Mouse (Mus musculus): ENCODE data around the gene Stk32b. TPM values are rescaled to one million over a fixed set of nuclear protein-coding genes. Genes with fewer than 3 reads are reported as not detected.

Gene Stk32b
- polyA plus RNA-seq, 1 experiment from 2014 or later: 3.1 TPM

DNA sequence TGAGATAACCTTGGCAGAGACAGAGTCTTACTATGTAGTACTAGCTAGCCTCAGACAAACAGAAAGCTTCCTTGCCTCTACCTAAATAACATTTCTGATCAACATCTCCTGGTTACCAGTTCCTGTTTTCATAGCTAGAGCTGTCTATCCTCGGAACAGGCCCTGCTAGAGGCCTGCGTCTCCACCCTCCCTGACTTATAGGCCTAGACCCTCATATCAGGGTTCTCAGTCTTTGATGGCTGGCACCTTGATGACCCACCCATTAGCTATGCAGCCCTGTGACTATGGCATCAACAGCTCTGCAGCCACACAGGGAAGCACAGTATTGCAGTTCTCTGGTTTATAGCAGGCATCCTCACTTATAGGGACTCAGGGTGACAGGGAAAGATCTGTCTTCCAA, 259.1 kb downstream of the Stk32b start:
- no peak overlapping the region for H3K4me2 ChIP-seq (replicated peaks; ENCODE audit: low read depth)
- ATAC-seq (ENCODE audit: low FRiP score, low TSS enrichment): no peak

DNA sequence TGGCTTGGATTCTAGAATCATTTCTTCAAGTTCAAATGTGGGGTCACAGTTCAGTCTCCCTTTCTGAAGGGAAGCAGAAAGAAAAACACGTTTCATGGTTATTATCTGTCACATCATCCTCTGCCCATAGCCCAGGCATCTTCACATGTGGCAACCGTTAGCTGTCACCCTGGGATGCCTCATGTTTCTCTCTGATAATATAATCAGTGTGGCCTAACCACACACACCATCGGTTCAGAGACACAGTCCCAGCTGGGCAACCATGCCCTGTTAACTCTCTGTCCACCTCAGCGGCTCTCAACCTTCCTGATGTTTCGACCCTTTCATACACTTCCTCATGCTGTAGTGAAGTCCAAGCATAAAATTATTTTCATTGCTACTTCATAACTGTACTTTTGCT, 259.8 kb downstream of the Stk32b start:
- WGBS: 78% methylated on average over 5 of the region's 5 CpGs
- no peak overlapping the region for H3K4me2 ChIP-seq (replicated peaks; ENCODE audit: low read depth)
- no peak overlapping the region for H3K4me3 ChIP-seq (ENCODE audit: low read depth, low read length)
- H3K9ac ChIP-seq (ENCODE audit: low read length): no peak overlapping the region
- DNase-seq (ENCODE audit: low spot score): no peak
- no peak for TF ChIP-seq EP300 (optimal IDR thresholded peaks at IDR 0.05)
- TF ChIP-seq CTCF (IDR thresholded peaks at IDR 0.05; ENCODE audit: low read depth): no peak
- H3K36me3 ChIP-seq (ENCODE audit: control insufficient read depth, insufficient read depth, low read length): no peaks in the 10 kb centered on the region
- no peak overlapping the region for H3K27ac ChIP-seq (replicated peaks)
- no peaks in the 10 kb centered on the region for H3K27me3 ChIP-seq (ENCODE audit: control insufficient read depth, insufficient read depth, low read length)
- no peak for ATAC-seq (ENCODE audit: low FRiP score, low TSS enrichment)
- H3K4me1 ChIP-seq (replicated peaks; ENCODE audit: control insufficient read depth, insufficient read depth): no peaks in the 10 kb centered on the region
- no peaks in the 10 kb centered on the region for H3K9me3 ChIP-seq (ENCODE audit: control insufficient read depth, low read length)

More for the DNA sequence above, 259.1 kb downstream of the Stk32b start:
- no peak overlapping the region for H3K9ac ChIP-seq (ENCODE audit: low read length)
- WGBS: 79% methylated on average over 2 of the region's 2 CpGs
- no peaks in the 10 kb centered on the region for H3K9me3 ChIP-seq (ENCODE audit: control insufficient read depth, low read length)
- H3K4me3 ChIP-seq (ENCODE audit: low read depth, low read length): no peak overlapping the region
- H3K27ac ChIP-seq (replicated peaks): no peak overlapping the region
- DNase-seq (ENCODE audit: low spot score): no peak
- no peaks in the 10 kb centered on the region for H3K36me3 ChIP-seq (ENCODE audit: control insufficient read depth, insufficient read depth, low read length)
- H3K4me1 ChIP-seq (replicated peaks; ENCODE audit: control insufficient read depth, insufficient read depth): no peaks in the 10 kb centered on the region
- TF ChIP-seq EP300 (optimal IDR thresholded peaks at IDR 0.05): no peak
- TF ChIP-seq CTCF (IDR thresholded peaks at IDR 0.05; ENCODE audit: low read depth): no peak
- H3K27me3 ChIP-seq (ENCODE audit: control insufficient read depth, insufficient read depth, low read length): no peaks in the 10 kb centered on the region

DNA sequence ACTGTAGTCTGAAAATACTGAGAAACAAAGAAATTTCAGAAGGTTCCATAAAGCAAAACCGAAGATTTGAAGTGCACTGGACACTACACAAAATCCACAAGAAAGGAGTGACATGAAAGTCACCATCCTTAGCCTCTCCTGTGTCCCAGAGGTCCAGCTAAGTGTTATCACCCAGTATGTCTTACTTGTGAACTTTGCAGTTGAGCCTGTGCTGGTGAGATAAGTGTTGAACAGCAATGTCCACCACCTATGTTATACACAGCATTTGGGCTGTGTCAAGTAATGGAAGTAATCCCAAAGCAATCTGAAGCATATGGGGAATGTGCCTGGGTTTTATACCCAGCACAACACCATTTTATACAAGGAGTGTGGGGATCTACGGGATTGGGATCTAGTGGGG, 260.4 kb downstream of the Stk32b start:
- no peaks in the 10 kb centered on the region for H3K27me3 ChIP-seq (ENCODE audit: control insufficient read depth, insufficient read depth, low read length)
- TF ChIP-seq EP300 (optimal IDR thresholded peaks at IDR 0.05): no peak
- no peak overlapping the region for H3K4me3 ChIP-seq (ENCODE audit: low read depth, low read length)
- H3K4me1 ChIP-seq (replicated peaks; ENCODE audit: control insufficient read depth, insufficient read depth): no peaks in the 10 kb centered on the region
- no peak overlapping the region for H3K9ac ChIP-seq (ENCODE audit: low read length)
- H3K9me3 ChIP-seq (ENCODE audit: control insufficient read depth, low read length): no peaks in the 10 kb centered on the region
- no peaks in the 10 kb centered on the region for H3K36me3 ChIP-seq (ENCODE audit: control insufficient read depth, insufficient read depth, low read length)
- 77% methylated on average over 2 of the region's 2 CpGs for WGBS
- no peak overlapping the region for H3K4me2 ChIP-seq (replicated peaks; ENCODE audit: low read depth)
- ATAC-seq (ENCODE audit: low FRiP score, low TSS enrichment) (no peak), DNase-seq (ENCODE audit: low spot score) (no peak)
- no peak overlapping the region for H3K27ac ChIP-seq (replicated peaks)

DNA sequence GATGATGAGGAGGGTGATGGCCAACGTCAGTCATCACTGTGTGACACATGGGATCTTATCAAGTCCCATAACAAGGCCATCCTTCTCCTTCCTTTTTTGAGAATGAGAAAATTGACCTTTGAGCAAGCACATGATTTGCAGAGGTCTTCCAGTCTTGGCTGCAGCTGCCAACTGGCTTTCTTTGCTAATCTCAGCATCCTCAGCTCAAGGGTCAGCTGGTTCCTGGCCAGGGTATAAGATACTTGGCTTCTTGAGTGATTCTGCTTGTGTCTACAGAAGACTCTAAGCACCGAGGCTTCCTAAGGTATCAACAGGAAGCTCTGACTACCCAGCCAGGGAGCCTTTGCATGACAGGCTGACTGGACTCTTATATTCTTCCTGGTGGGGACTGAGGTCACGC, 269.4 kb downstream of the Stk32b start:
- Histone ChIP-seq H3K36me3 (ENCODE audit: control insufficient read depth, insufficient read depth, low read length) (no peaks in the 10 kb centered on the region), H3K4me1 (replicated peaks; ENCODE audit: control insufficient read depth, insufficient read depth) (no peaks in the 10 kb centered on the region), H3K27ac (replicated peaks) (no peak overlapping the region), H3K9ac (ENCODE audit: low read length) (no peak overlapping the region), H3K27me3 (ENCODE audit: control insufficient read depth, insufficient read depth, low read length) (no peaks in the 10 kb centered on the region), H3K4me3 (ENCODE audit: low read depth, low read length) (no peak overlapping the region), H3K9me3 (ENCODE audit: control insufficient read depth, low read length) (no peaks in the 10 kb centered on the region), H3K4me2 (replicated peaks; ENCODE audit: low read depth) (no peak overlapping the region)
- DNase-seq (ENCODE audit: low spot score): no peak
- no peak for ATAC-seq (ENCODE audit: low FRiP score, low TSS enrichment)
- no peak for TF ChIP-seq CTCF (IDR thresholded peaks at IDR 0.05; ENCODE audit: low read depth)
- TF ChIP-seq EP300 (optimal IDR thresholded peaks at IDR 0.05): no peak
- 72% methylated on average over 3 of the region's 3 CpGs for WGBS

DNA sequence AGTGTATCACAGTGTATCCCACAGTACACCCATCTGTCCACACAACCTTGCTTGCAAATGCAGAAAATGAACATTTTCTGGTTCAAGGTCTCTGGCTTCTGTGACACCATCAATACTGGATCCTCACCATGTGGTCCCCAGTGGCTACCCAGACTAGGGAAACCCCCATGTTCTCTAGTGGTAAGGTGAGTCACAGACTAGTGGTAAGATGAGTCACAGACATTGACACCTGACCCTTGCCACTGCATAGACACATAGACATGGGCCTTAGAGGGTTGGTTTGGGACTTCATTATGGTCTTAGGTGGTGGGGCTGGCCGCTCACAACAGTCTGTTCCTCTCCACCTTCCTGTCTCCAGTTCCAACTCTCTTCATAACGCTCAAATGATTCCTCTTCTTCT, 274.2 kb downstream of the Stk32b start:
- ATAC-seq (ENCODE audit: low FRiP score, low TSS enrichment): 0 out of 2 replicates have a peak, but pooled peaks have one; percentile 42
- Histone ChIP-seq H3K27ac (replicated peaks) (no peak overlapping the region), H3K9ac (ENCODE audit: low read length) (no peak overlapping the region), H3K9me3 (ENCODE audit: control insufficient read depth, low read length) (no peaks in the 10 kb centered on the region), H3K4me2 (replicated peaks; ENCODE audit: low read depth) (no peak overlapping the region), H3K4me3 (ENCODE audit: low read depth, low read length) (no peak overlapping the region), H3K4me1 (replicated peaks; ENCODE audit: control insufficient read depth, insufficient read depth) (no peaks in the 10 kb centered on the region), H3K27me3 (ENCODE audit: control insufficient read depth, insufficient read depth, low read length) (no peaks in the 10 kb centered on the region), H3K36me3 (ENCODE audit: control insufficient read depth, insufficient read depth, low read length) (no peaks in the 10 kb centered on the region)
- WGBS: 73% methylated on average over 2 of the region's 2 CpGs
- no peak for DNase-seq (ENCODE audit: low spot score)
- TF ChIP-seq CTCF (IDR thresholded peaks at IDR 0.05; ENCODE audit: low read depth) (no peak), EP300 (optimal IDR thresholded peaks at IDR 0.05) (no peak)

DNA sequence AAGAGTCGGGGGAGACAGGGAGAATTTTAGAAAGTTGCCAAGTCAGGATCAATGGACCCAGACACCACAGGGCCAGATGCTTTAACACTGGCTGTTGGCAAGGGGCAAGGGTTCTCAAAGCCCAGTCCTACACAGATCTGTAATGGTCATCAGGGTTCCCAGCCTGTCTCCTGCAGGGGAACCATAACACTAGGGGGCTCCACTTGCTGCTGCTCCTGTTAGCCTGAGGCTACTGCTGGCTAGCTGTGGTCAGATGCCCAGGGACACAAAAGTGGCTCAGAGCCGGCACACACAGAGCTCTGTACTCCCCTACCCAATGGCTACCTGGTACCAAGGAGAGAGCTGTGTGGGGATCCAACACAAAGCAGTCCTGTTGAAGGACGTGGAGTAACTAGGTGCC, 281.6 kb downstream of the Stk32b start:
- H3K4me1 ChIP-seq (replicated peaks; ENCODE audit: control insufficient read depth, insufficient read depth): no peaks in the 10 kb centered on the region
- WGBS: 68% methylated on average over 3 of the region's 3 CpGs
- no peak overlapping the region for H3K4me3 ChIP-seq (ENCODE audit: low read depth, low read length)
- H3K9me3 ChIP-seq (ENCODE audit: control insufficient read depth, low read length): no peaks in the 10 kb centered on the region
- no peak overlapping the region for H3K27ac ChIP-seq (replicated peaks)
- DNase-seq (ENCODE audit: low spot score): no peak
- H3K27me3 ChIP-seq (ENCODE audit: control insufficient read depth, insufficient read depth, low read length): no peaks in the 10 kb centered on the region
- H3K9ac ChIP-seq (ENCODE audit: low read length): no peak overlapping the region
- H3K4me2 ChIP-seq (replicated peaks; ENCODE audit: low read depth): no peak overlapping the region
- H3K36me3 ChIP-seq (ENCODE audit: control insufficient read depth, insufficient read depth, low read length): no peaks in the 10 kb centered on the region
- no peak for TF ChIP-seq EP300 (optimal IDR thresholded peaks at IDR 0.05)
- TF ChIP-seq CTCF (IDR thresholded peaks at IDR 0.05; ENCODE audit: low read depth): 0 out of 2 replicates have a peak, but pooled peaks have one; percentile 3
- ATAC-seq (ENCODE audit: low FRiP score, low TSS enrichment): no peak
